Mouse (Mus musculus) limb, embryonic 10.5 days (tissue): ENCODE results near the gene Arhgef1. TPM values are rescaled to one million over a fixed set of nuclear protein-coding genes. Genes with fewer than 3 reads are reported as not detected.

Source experiments
- DNase-seq: peaks from one replicate; pipeline ENCODE4 v3.0.0-alpha.2; 2017; ENCODE audit warnings: low spot score
- H3K27ac ChIP-seq: fragments of 300-500 bp; sonication (generic); 2 replicates; pipeline ENCODE4 v1.5.1; 2016; ENCODE audit warnings: mild to moderate bottlenecking
- H3K27me3 ChIP-seq: fragments of 300-500 bp; sonication (generic); 2 replicates; pipeline ENCODE4 v1.6.1; 2016; ENCODE audit warnings: low read depth, mild to moderate bottlenecking; ENCODE audit not compliant: poor library complexity, severe bottlenecking
- H3K36me3 ChIP-seq: fragments of 300-500 bp; sonication (generic); 2 replicates; pipeline ENCODE4 v1.6.1; 2016; ENCODE audit warnings: mild to moderate bottlenecking, moderate library complexity
- H3K4me1 ChIP-seq: fragments of 300-500 bp; sonication (generic); 2 replicates; pipeline ENCODE4 v1.6.1; 2016
- H3K4me3 ChIP-seq: fragments of 300-500 bp; sonication (generic); 2 replicates; pipeline ENCODE4 v1.5.1; 2016; ENCODE audit warnings: mild to moderate bottlenecking, moderate library complexity
- H3K9me3 ChIP-seq: fragments of 300-500 bp; sonication (generic); replicated peaks from 2 replicates; pipeline ENCODE4 v1.6.1; 2016; ENCODE audit warnings: mild to moderate bottlenecking
- WGBS: fragments of 180-500 bp; shearing (Covaris S2); methylation state at CpG from one replicate; pipeline ENCODE4 v1.1.7; 2016; 5-methylcytosine and 5-hydroxymethylcytosine counted together
- polyA plus RNA-seq: library from polyadenylated mRNA; unstranded; fragments of >200 nt; fragmentation: Nextera tagmentation; extraction: Ambion mirVana; gene quantifications from 2 replicates; pipeline ENCODE4 v1.2.1, GENCODE M21; 2016

Gene Arhgef1
- polyA plus RNA-seq, 1 experiment from 2014 or later: 100 TPM

DNA sequence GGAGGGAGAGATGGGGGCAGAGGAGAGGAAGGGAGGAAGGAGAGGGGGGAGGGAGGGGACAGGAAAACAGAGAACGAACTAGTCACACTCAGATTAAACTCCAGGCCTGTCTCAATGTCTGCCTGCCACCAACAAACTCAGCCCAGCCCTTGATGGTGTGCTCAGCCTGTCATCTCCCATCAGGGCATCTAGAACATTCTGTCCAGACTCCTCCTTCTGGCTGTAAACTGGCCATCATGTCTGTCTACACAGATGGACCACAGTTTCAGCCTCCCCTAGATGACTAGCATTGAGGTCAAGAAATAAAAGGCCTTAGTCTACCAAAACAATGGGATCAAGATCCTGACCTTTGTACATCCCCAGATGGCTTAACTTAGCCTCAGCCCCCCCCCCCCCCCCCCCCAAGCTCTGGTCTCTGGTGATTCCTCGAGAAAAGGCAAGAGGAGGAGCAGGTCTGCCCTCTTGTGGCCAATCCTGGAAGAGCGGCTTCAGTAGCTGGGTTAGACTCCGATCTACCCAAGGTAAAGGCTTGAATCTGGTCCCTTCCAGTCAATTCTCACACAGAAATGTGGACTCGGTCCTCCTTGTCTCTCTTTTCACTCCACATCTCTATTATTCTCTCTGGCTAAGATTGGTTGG lies 62.3 kb downstream of the Arhgef1 start:
- peak; percentile 88 for DNase-seq
- Histone ChIP-seq H3K27me3 (no peaks in the 10 kb centered on the region), H3K4me3 (no peak overlapping the region; the same call in 1 of the 2 replicates), H3K36me3 (peaks cover 4% of the 10 kb centered on the region; the same call in 1 of the 2 replicates), H3K27ac (no peak overlapping the region), H3K9me3 (no peaks in the 10 kb centered on the region), H3K4me1 (peaks cover 11% of the 10 kb centered on the region)
- WGBS: 10% methylated on average over 5 of the region's 5 CpGs

DNA sequence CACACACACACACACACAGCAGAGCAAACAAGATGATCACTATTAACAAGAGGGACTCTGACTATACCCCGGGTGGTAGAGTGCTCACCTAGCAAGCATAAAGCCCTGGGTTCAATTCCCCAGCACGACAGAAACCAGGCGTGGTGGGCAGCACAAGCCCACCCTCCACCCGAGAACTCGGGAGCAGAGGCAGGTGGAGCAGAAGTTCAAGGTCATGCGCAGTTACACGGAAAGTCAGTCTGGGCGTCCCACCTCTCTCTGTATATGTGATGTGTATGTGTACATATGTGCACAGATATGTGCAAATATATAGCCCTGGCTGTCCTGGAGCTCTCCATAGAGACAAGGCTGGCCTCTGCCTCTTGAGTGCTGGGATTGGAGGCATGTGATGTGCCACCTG lies 65.3 kb downstream of the Arhgef1 start:
- Histone ChIP-seq H3K36me3 (peaks cover 4% of the 10 kb centered on the region; the same call in 1 of the 2 replicates), H3K4me1 (peaks cover 24% of the 10 kb centered on the region), H3K27me3 (no peaks in the 10 kb centered on the region), H3K9me3 (no peaks in the 10 kb centered on the region), H3K4me3 (no peak overlapping the region), H3K27ac (no peak overlapping the region)
- WGBS: 89% methylated on average over 8 of the region's 8 CpGs
- no peak for DNase-seq

DNA sequence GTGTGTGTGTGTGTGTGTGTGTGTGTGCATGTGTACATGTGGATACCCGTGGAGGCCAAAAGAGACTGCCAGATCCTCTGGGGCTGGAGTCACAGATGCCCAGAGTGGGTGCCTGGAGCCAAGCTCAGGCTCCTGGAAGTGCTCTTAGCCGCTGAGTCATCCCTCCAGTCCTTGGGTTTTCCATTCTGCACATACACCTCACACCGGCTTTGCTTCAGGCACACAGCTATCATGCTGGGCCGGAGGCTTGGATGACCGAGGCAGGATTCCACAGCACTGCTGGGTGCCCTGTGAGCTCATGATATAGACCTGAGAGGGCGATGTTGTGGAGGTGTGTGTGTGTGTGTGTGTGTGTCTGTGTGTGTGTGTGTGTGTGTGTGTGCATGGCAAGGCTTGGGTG lies 65.8 kb downstream of the Arhgef1 start:
- 70% methylated on average over 6 of the region's 6 CpGs for WGBS
- Histone ChIP-seq H3K4me3 (no peak overlapping the region), H3K4me1 (peaks cover 24% of the 10 kb centered on the region), H3K27me3 (no peaks in the 10 kb centered on the region), H3K9me3 (no peaks in the 10 kb centered on the region), H3K27ac (no peak overlapping the region), H3K36me3 (peaks cover 4% of the 10 kb centered on the region; the same call in 1 of the 2 replicates)
- DNase-seq: no peak

DNA sequence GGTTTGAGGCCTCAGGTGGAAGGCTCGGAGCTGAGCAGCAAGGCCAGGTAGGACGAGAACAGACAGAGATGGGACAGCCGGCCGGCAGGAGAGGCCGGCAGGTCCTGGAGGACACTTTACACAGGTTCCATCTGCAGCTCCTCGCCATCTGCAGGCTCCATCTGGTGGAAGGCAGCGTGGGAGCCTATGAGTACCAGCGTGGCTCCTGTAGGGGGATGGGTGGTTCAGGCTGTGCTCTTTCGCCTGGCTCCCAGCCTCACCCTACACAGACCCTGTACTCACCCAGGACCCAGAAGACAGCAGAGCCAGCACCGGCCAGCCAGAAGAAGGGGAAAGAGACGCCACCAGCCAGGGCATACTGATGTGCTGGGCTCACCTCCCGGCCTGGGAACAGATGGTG lies 67.1 kb downstream of the Arhgef1 start:
- WGBS: 75% methylated on average over 12 of the region's 12 CpGs
- no peak overlapping the region for H3K4me3 ChIP-seq
- H3K27ac ChIP-seq: no peak overlapping the region
- peaks cover 20% of the 10 kb centered on the region for H3K4me1 ChIP-seq
- H3K36me3 ChIP-seq: peaks cover 4% of the 10 kb centered on the region; the same call in 1 of the 2 replicates
- no peaks in the 10 kb centered on the region for H3K27me3 ChIP-seq
- no peaks in the 10 kb centered on the region for H3K9me3 ChIP-seq
- DNase-seq: no peak

DNA sequence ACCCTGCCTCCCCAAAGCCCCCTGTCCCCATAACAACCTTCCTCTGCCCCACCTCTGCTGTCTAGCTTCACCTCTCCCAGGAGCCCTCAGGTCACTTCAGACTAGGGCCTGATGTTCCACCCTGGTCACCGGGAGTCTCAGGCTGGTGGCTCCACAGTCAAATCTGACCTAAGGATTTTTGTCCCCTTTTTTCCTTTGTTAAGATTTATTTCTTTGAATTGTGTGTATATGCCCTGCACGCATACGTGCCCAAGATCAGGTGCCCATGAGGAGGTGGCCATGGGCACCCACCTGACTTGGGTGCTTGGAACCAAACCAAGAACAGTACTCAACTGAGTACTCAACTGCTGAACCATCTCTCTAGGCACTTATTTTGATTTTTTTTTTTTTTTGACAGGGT lies 67.6 kb downstream of the Arhgef1 start:
- DNase-seq: no peak
- WGBS: 96% methylated on average over 3 of the region's 3 CpGs
- Histone ChIP-seq H3K9me3 (no peaks in the 10 kb centered on the region), H3K27me3 (no peaks in the 10 kb centered on the region), H3K36me3 (peaks cover 4% of the 10 kb centered on the region; the same call in 1 of the 2 replicates), H3K27ac (no peak overlapping the region), H3K4me1 (peaks cover 15% of the 10 kb centered on the region), H3K4me3 (no peak overlapping the region)

DNA sequence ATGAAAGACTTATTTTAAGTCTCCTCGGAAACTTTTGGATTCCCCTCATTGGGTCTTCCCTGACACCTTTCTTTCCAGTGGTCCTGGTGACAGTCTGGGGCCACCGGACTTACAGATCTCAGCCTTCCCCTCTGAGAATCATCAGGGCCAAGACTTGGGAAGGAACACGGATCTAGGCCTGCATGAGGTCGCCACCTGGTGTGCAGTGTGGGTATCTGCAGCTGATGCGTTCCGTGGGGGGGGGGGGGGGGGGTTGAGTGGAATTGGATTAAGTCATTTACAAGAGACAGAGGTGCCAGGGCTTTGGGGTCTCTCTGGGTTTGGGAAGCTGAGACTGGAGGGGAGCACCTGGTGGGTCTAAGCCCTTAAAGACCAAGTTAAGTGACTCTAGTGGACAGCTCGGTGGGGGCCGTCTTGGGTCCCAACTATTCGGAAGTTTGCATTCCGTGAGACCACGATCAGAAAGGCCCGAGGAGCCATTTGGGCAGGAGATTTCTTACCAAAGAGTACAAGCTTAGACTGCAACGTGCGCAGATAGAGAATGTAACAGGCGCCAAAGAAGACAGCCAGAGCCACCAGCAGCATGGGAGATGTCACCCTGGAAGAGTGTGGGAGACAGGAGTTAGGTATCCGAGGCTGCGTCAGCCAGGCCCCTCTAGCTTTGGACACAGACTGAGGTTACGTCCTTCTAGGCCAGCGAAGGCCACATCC lies 68.7 kb downstream of the Arhgef1 start:
- H3K4me3 ChIP-seq: peak overlapping the region; percentile 81
- no peaks in the 10 kb centered on the region for H3K9me3 ChIP-seq
- WGBS: 9% methylated on average over 19 of the region's 19 CpGs
- peak overlapping the region; percentile 83; the same call in 1 of the 2 replicates for H3K27ac ChIP-seq
- H3K4me1 ChIP-seq: peaks cover 13% of the 10 kb centered on the region
- peaks cover 4% of the 10 kb centered on the region; the same call in 1 of the 2 replicates for H3K36me3 ChIP-seq
- DNase-seq: peak; percentile 68
- no peaks in the 10 kb centered on the region for H3K27me3 ChIP-seq

DNA sequence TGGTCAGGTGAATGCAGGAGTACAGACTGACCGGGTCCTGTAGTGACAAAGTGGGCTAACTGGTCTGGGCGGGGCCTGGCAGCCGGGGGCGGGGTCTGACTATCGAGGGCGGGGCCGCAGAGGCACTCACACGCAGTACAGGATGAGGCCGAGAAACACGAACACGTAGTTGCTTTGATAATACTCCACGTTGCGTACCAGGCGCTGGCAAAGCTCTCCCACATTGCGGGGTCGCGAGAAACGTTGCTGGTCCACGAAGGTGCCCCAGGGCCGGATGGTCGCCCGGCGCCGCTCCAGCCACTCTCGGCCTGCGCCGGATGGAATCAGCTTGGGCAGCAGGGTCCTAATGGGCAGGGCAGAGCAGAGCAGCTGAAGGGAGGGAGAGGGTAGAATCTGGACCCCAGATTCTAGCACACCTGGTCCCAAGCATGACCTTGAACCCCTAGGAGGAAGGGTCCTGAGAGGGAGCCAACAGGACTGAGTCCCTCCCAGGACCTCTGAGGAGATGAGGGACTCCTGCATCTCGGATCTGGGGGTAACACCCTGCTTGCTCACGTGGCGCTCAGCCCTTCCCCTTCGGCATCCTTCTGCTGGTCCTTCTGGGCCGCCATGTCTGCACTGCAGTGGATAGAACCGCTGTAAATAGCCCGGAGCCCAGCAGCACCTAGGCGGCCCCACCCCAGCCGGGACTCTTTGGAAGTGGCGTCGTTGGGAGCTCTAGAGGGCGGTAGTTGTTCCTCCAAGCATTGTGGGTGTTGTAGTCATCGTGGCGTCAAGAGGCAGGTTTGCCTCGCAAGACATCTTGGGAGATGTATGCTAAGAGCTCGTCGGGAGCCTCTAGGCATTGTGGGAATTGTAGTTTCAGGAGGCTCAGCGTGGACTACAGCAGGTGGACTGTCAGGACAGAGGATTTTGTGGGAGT lies 69.5 kb downstream of the Arhgef1 start, which contains the start of gene Rabac1:
TSS of gene Rabac1 (minus strand) at position 783 of the 922 bp plus-strand sequence.
- Histone ChIP-seq H3K4me3 (peak within 1 kb of the TSS; percentile 81), H3K9me3 (no peaks in the 10 kb centered on the region), H3K4me1 (peaks cover 13% of the 10 kb centered on the region), H3K36me3 (peaks cover 4% of the 10 kb centered on the region; the same call in 1 of the 2 replicates), H3K27me3 (no peaks in the 10 kb centered on the region), H3K27ac (peak within 1 kb of the TSS; percentile 83)
- DNase-seq: peak; percentile 85
- under 1% methylated on average over 45 of the region's 45 CpGs for WGBS

DNA sequence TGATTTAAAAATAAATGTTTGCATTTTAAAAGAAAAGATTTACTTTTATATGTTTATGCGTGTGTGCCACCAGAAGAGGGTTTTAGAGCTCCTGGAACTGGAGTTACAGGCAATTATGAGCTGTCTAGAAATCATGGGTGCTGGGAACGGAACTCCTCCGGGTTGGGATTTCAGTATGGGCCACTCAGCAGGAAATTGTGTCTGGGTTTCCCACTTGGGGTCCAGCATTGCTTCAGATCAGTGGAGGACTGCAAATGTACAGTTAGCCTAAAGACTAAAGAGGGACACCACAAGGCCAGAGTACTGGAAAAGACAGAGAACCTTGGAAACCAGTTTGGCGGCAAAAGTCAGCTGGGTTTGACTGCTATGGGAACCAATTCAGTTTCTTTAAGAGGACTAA lies 70.5 kb downstream of the Arhgef1 start:
- H3K4me3 ChIP-seq: no peak overlapping the region
- peaks cover 4% of the 10 kb centered on the region; the same call in 1 of the 2 replicates for H3K36me3 ChIP-seq
- H3K27ac ChIP-seq: no peak overlapping the region
- DNase-seq: no peak
- H3K9me3 ChIP-seq: no peaks in the 10 kb centered on the region
- 81% methylated on average over 4 of the region's 4 CpGs for WGBS
- H3K27me3 ChIP-seq: no peaks in the 10 kb centered on the region
- peaks cover 13% of the 10 kb centered on the region for H3K4me1 ChIP-seq

DNA sequence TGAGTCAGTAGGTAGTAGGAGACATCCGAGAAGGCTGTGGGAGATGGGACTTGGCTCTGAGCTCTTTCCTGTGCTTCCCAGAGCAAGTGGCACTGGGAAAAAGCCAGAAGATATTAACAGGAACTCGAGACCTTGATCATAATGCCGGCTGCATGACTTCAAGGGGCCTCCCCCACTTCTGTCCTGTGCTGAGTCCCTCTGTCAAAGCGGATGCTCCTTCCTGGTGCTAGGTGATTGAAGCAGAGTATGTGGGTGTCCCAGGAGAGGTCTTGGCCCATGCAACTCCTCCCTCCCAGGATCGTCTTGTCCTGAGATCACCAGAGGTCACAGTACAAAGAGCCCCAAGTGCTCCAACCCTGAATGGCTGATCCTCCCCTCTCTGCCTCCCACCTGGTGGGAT lies 71.2 kb downstream of the Arhgef1 start:
- DNase-seq: no peak
- Histone ChIP-seq H3K27ac (no peak overlapping the region), H3K36me3 (peaks cover 4% of the 10 kb centered on the region; the same call in 1 of the 2 replicates), H3K9me3 (no peaks in the 10 kb centered on the region), H3K27me3 (0 out of 2 replicates have a peak, but pooled peaks cover 4% of the 10 kb centered on the region), H3K4me1 (peaks cover 13% of the 10 kb centered on the region), H3K4me3 (no peak overlapping the region)
- WGBS: 75% methylated on average over 5 of the region's 5 CpGs

DNA sequence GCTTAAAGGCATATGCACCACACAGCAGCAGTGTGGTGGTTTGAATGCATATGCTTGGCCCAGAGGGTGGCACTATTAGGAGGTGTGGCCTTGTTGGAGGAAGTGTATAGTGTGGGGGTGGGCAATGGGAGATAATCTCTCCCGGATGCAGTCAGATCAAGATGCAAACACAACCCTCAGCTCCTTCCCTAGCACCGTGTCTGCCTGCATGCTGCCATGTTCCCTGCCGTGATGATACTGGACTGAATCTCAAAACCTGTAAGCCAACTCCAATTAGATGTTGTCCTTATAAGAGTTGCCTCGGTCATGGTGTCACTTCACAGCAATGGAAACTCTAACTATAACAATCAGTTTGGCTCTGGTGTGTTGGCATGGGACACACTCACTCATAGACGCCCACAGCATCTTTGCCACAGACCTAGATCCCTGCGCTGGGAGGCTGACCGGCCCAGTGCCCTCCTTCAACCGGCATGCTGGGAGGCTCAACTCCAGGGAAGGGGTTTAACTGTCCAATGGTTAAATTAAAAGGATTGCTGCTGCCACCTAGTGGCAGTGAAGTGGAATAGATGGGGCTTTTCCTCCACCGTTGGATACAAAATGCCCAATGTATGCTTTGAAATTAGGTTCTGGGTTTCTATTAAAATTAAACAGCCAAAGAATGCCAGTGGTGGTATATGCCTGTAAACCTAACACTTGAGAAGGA lies 72.3 kb downstream of the Arhgef1 start:
- no peaks in the 10 kb centered on the region for H3K9me3 ChIP-seq
- no peak overlapping the region for H3K27ac ChIP-seq
- H3K27me3 ChIP-seq: 0 out of 2 replicates have a peak, but pooled peaks cover 4% of the 10 kb centered on the region
- peak; percentile 56 for DNase-seq
- H3K36me3 ChIP-seq: no peaks in the 10 kb centered on the region
- 38% methylated on average over 9 of the region's 9 CpGs for WGBS
- no peak overlapping the region for H3K4me3 ChIP-seq
- H3K4me1 ChIP-seq: peaks cover 13% of the 10 kb centered on the region
